In the genomic region with DNA sequence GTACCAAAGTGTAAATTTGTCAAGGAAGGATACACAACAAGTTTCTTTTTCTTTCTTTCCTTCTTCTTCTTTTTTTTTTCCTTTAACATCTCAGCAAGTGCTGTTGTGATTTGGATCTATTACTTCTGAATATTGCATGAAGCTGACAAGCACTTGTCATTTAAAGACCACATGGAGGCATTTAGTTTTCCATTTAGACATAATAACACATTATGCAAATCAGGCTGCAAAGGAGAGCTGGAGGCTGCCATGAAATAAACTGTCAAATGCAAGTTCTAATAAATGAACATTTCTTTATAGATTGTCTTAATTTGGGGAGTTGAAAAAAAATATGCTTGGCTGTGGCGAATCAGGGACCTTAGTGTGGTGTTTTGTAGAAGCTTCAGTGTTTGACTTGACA, we compare ENCODE assay signal across 17 mouse cellular contexts.
"Had no signal": no experiment of that assay in that cellular context is flagged by ENCODE, and none has a peak within 500 bp of the region (broad histone marks: within the 10 kb centered on the region; RNA-seq: fewer than 3 reads in every experiment).

No protein-coding gene starts in this region.

- H3K36me3 ChIP-seq: neural tube, embryonic 12.5 days; neural tube, embryonic 13.5 days; neural tube, embryonic 15.5 days; stomach, embryonic 15.5 days had no signal

- H3K4me1 ChIP-seq: neural tube, embryonic 12.5 days; neural tube, embryonic 15.5 days; stomach, embryonic 15.5 days had no signal

- H3K27me3 ChIP-seq: neural tube, embryonic 12.5 days; neural tube, embryonic 13.5 days; neural tube, embryonic 15.5 days; stomach, embryonic 15.5 days had no signal

- H3K27ac ChIP-seq: neural tube, embryonic 12.5 days; neural tube, embryonic 13.5 days; stomach, embryonic 15.5 days; stomach, postnatal 0 days had no signal

- H3K4me3 ChIP-seq: neural tube, embryonic 12.5 days; neural tube, embryonic 13.5 days; neural tube, embryonic 15.5 days; stomach, embryonic 15.5 days had no signal

- H3K4me2 ChIP-seq: neural tube, embryonic 12.5 days; neural tube, embryonic 13.5 days; neural tube, embryonic 15.5 days; stomach, embryonic 15.5 days had no signal

- H3K9me3 ChIP-seq: neural tube, embryonic 12.5 days; neural tube, embryonic 13.5 days; neural tube, embryonic 15.5 days; stomach, embryonic 15.5 days had no signal

- H3K9ac ChIP-seq: neural tube, embryonic 12.5 days; neural tube, embryonic 13.5 days; neural tube, embryonic 15.5 days; stomach, embryonic 15.5 days had no signal

- DNase-seq: retina, postnatal 1 day; right cerebral cortex, adult 18-20 months; right cerebral cortex, postnatal 14 days; right cerebral cortex, postnatal 25 days; right cerebral cortex, postnatal 4 days; spleen, adult 18-20 months; thymus, adult 18-20 months; thymus, adult 2 months; thymus, postnatal 14 days; thymus, postnatal 25 days; thymus, postnatal 36 days; thymus, postnatal 4 days had no signal
